Mouse (Mus musculus) G1E (cell line): Measurements from ENCODE around the gene Dmac2. TPM values are rescaled to one million over a fixed set of nuclear protein-coding genes. Genes with fewer than 3 reads are reported as not detected.

Experiments used
- ATAC-seq: 2 replicates; pipeline ENCODE4 v1.8.0; 2016; ENCODE audit warnings: mild to moderate bottlenecking; ENCODE audit not compliant: insufficient number of reproducible peaks, poor library complexity, low FRiP score, severe bottlenecking; ENCODE audit errors: extremely low read depth
- DNase-seq: peaks from one replicate; pipeline ENCODE4 v3.0.0; 2012; ENCODE audit warnings: low spot score
- H3K27me3 ChIP-seq: 2 replicates; pipeline ENCODE4 v1.6.1; 2012; ENCODE audit warnings: mild to moderate bottlenecking, low read length, inconsistent platforms; ENCODE audit not compliant: insufficient read depth
- H3K36me3 ChIP-seq: replicated peaks from 2 replicates; pipeline ENCODE3; 2012; ENCODE audit warnings: mild to moderate bottlenecking, inconsistent platforms
- H3K4me1 ChIP-seq: 2 replicates; pipeline ENCODE4 v1.6.1; 2012; ENCODE audit warnings: low read depth, low read length, inconsistent platforms, mixed read lengths; ENCODE audit not compliant: insufficient read depth
- H3K4me3 ChIP-seq: 2 replicates; pipeline ENCODE4 v1.5.1; 2012; ENCODE audit warnings: low read depth, mild to moderate bottlenecking, inconsistent platforms, low read length, moderate library complexity, mixed read lengths
- H3K9me3 ChIP-seq: replicated peaks from 2 replicates; pipeline ENCODE4 v1.6.1; 2012; ENCODE audit warnings: inconsistent platforms
- CTCF ChIP-seq: IDR thresholded peaks from 2 replicates; pipeline ENCODE4 v1.5.1; 2012; ENCODE audit warnings: low read depth, low read length, inconsistent platforms, mixed read lengths
- GATA1 ChIP-seq: IDR thresholded peaks from 2 replicates; pipeline ENCODE4 v1.6.1; 2012; ENCODE audit warnings: borderline replicate concordance, low read length, inconsistent platforms, mixed read lengths
- GATA2 ChIP-seq: IDR thresholded peaks from 2 replicates; pipeline ENCODE4 v1.6.1; 2012; ENCODE audit warnings: low read depth, low read length, inconsistent platforms, borderline replicate concordance
- POLR2AphosphoS5 ChIP-seq: IDR thresholded peaks from 2 replicates; pipeline ENCODE4 v1.6.1; 2012; ENCODE audit warnings: low read depth, low read length, inconsistent platforms; ENCODE audit not compliant: insufficient replicate concordance
- TAL1 ChIP-seq: conservative IDR thresholded peaks from 2 replicates; pipeline ENCODE4 v1.6.1; 2012; ENCODE audit warnings: low read depth, low read length, inconsistent platforms, mixed read lengths
- polyA plus RNA-seq: library from polyadenylated mRNA; stranded (reverse); fragments of >175 nt; gene quantifications from 2 replicates; pipeline ENCODE4 v1.2.3, GENCODE M21; 2012
- total RNA-seq, 2 experiments: library from RNA; stranded (forward) in 1 of 2; stranded (reverse) in 1 of 2; fragments of 200-1000 nt in 1 of 2; fragments of >200 nt in 1 of 2; fragmentation: Nextera tagmentation in 1 of 2; gene quantifications; 2 replicates each; pipeline ENCODE4 v1.2.3; 2014 to 2017

Dmac2 gene
- total and polyA plus RNA-seq, 3 experiments = 17.8 to 34.2 (median 21.3) TPM

GRCm38 (mm10) chr7:25582301-25582810, 36.9 kb upstream of the Dmac2 start:
- no peaks in the 10 kb centered on the region for H3K36me3 ChIP-seq
- no peak overlapping the region for H3K4me3 ChIP-seq
- no peak for TF ChIP-seq TAL1
- no peak for TF ChIP-seq GATA2
- TF ChIP-seq GATA1 = no peak
- TF ChIP-seq POLR2AphosphoS5 = no peak
- no peak for TF ChIP-seq CTCF
- H3K4me1 ChIP-seq = no peaks in the 10 kb centered on the region
- H3K27me3 ChIP-seq = no peaks in the 10 kb centered on the region; the same call in 1 of the 2 replicates
- H3K9me3 ChIP-seq = no peaks in the 10 kb centered on the region
- DNase-seq (no peak), ATAC-seq (no peak)

DNA sequence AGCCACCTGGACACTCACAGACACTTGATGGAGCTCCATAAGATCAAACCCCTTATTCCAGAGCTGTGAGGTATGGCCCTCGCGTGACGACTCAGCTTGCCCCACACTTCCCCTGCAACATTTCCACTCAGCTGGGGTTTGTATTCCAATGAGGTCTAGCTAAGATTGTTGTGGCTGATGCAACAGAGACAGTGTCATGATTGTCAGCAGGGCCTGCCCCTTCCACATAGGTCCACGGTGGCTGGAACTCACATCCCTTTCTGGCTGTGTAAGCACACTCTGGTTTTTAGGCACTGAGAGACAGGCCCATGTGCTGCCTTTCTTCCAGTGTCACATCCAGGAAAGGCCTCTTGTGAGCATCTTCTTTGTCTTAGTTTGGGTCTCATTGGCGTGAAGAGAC, 34.6 kb upstream of the Dmac2 start:
- H3K4me3 ChIP-seq = no peak overlapping the region
- no peaks in the 10 kb centered on the region; the same call in 1 of the 2 replicates for H3K27me3 ChIP-seq
- TF ChIP-seq GATA1 (no peak), TAL1 (no peak), GATA2 (no peak), CTCF (no peak), POLR2AphosphoS5 (no peak)
- H3K9me3 ChIP-seq = no peaks in the 10 kb centered on the region
- ATAC-seq = no peak
- H3K36me3 ChIP-seq = no peaks in the 10 kb centered on the region
- no peaks in the 10 kb centered on the region for H3K4me1 ChIP-seq
- DNase-seq = no peak

- TF ChIP-seq TAL1 = no peak
- no peak for TF ChIP-seq GATA1
- TF ChIP-seq POLR2AphosphoS5 = no peak
- no peak for TF ChIP-seq GATA2
- no peak for TF ChIP-seq CTCF
- ATAC-seq = no peak
- H3K4me3 ChIP-seq = no peak overlapping the region
- H3K9me3 ChIP-seq = no peaks in the 10 kb centered on the region
- no peaks in the 10 kb centered on the region for H3K36me3 ChIP-seq
- no peaks in the 10 kb centered on the region for H3K4me1 ChIP-seq
- no peaks in the 10 kb centered on the region; the same call in 1 of the 2 replicates for H3K27me3 ChIP-seq
- no peak for DNase-seq
Measured at GRCm38 (mm10) chr7:25585351-25586204, 33.6 kb upstream of the Dmac2 start.

GRCm38 (mm10) chr7:25591226-25591625, 28.0 kb upstream of the Dmac2 start:
- TF ChIP-seq CTCF (no peak), POLR2AphosphoS5 (no peak), GATA1 (no peak), TAL1 (no peak)
- H3K9me3 ChIP-seq = no peaks in the 10 kb centered on the region
- H3K36me3 ChIP-seq = no peaks in the 10 kb centered on the region
- H3K27me3 ChIP-seq = peaks cover 8% of the 10 kb centered on the region
- no peaks in the 10 kb centered on the region for H3K4me1 ChIP-seq
- no peak for DNase-seq
- no peak for ATAC-seq
- no peak overlapping the region for H3K4me3 ChIP-seq

- DNase-seq (no peak), ATAC-seq (no peak)
- TF ChIP-seq GATA2 (no peak), CTCF (no peak), POLR2AphosphoS5 (no peak)
Measured at GRCm38 (mm10) chr7:25593859-25594258, 25.4 kb upstream of the Dmac2 start.

GRCm38 (mm10) chr7:25599663-25600062, 19.6 kb upstream of the Dmac2 start:
- Histone ChIP-seq H3K36me3 (no peaks in the 10 kb centered on the region), H3K4me1 (0 out of 2 replicates have a peak, but pooled peaks cover 1% of the 10 kb centered on the region), H3K4me3 (no peak overlapping the region), H3K9me3 (no peaks in the 10 kb centered on the region), H3K27me3 (peaks cover 7% of the 10 kb centered on the region)
- ATAC-seq = no peak; the same call in 1 of the 2 replicates
- peak; percentile 34 for DNase-seq
- TF ChIP-seq TAL1 = no peak
- TF ChIP-seq CTCF = peak; percentile 83

More at GRCm38 (mm10) chr7:25593859-25594258, 25.4 kb upstream of the Dmac2 start:
- Histone ChIP-seq H3K27me3 (peaks cover 8% of the 10 kb centered on the region), H3K36me3 (no peaks in the 10 kb centered on the region), H3K9me3 (no peaks in the 10 kb centered on the region), H3K4me1 (no peaks in the 10 kb centered on the region), H3K4me3 (no peak overlapping the region)

DNA sequence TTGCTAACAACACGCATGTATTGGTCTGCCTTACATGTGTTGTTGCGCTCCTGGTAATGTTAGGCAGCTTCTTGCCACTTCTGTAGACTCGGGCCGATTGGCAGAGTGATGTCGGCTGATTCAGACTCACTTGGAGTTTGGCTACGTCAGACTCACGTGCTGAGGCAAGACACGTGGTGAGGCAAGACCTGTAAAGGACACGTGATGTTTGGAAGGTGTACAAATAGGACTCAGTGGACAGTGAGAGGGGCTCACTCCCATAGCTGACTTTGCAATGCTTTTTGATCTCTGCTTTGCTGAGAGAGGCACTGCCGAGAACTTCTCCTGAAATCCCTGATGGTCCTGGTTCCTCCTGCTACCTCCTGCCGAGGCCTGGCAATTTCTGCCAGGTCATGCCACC, 18.5 kb upstream of the Dmac2 start:
- Histone ChIP-seq H3K4me1 (0 out of 2 replicates have a peak, but pooled peaks cover 1% of the 10 kb centered on the region), H3K4me3 (no peak overlapping the region), H3K27me3 (peaks cover 7% of the 10 kb centered on the region), H3K9me3 (no peaks in the 10 kb centered on the region), H3K36me3 (no peaks in the 10 kb centered on the region)
- ATAC-seq (no peak), DNase-seq (no peak)
- TF ChIP-seq TAL1 (no peak), CTCF (no peak), POLR2AphosphoS5 (no peak), GATA1 (no peak), GATA2 (no peak)
